Mouse (Mus musculus): ENCODE data around the gene H2al1c. TPM values are rescaled to one million over a fixed set of nuclear protein-coding genes. Genes with fewer than 3 reads are reported as not detected.

The H2al1c gene
- not detected for polyA plus RNA-seq (2017; shearing (Covaris generic))

DNA sequence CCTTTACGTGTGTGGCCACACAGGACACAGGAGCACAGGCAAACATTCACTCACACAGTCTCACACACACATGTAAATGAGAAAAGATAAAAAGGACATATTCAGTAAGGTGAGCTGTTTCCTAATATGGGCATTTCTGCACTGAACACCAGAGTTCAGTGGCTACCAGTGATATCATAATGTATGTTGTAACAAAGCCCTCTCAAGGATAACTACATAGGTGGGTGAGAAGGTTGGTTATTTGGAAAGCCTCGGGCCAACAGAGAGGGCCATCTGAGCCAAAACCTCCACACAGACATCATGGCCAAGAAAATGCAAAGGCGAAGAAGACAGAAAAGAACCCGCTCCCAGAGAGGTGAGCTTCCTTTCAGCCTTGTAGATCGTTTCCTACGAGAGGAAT is at the start of gene H2al1c:
Gene H2al1c, plus strand, starts transcription at position 301 of the 400 bp plus-strand sequence.

DNA sequence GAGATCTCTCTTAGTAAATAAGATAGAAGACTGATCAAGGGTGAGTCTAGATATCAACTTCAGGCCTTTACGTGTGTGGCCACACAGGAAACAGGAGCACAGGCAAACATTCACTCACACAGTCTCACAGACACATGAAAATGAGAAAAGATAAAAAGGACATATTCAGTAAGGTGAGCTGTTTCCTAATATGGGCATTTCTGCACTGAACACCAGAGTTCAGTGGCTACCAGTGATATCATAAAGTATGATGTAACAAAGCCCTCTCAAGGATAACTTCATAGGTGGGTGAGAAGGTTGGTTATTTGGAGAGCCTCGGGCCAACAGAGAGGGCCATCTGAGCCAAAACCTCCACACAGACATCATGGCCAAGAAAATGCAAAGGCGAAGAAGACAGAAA is 6.5 kb upstream of the H2al1c start, which contains the start of gene H2al1a:
Gene H2al1a, plus strand, starts transcription at position 301 of the 400 bp plus-strand sequence.

DNA sequence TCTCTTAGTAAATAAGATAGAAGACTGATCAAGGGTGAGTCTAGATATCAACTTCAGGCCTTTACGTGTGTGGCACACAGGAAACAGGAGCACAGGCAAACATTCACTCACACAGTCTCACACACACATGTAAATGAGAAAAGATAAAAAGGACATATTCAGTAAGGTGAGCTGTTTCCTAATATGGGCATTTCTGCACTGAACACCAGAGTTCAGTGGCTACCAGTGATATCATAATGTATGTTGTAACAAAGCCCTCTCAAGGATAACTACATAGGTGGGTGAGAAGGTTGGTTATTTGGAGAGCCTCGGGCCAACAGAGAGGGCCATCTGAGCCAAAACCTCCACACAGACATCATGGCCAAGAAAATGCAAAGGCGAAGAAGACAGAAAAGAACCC is 3.3 kb upstream of the H2al1c start, which contains the start of gene H2al1b:
Gene H2al1b, plus strand, starts transcription at position 301 of the 400 bp plus-strand sequence.

GRCm38 (mm10) chrX:11308524-11308923 is 3.1 kb downstream of the H2al1c start, which contains the start of gene H2al1d:
TSS of gene H2al1d (plus strand) at chrX:11308824.

DNA sequence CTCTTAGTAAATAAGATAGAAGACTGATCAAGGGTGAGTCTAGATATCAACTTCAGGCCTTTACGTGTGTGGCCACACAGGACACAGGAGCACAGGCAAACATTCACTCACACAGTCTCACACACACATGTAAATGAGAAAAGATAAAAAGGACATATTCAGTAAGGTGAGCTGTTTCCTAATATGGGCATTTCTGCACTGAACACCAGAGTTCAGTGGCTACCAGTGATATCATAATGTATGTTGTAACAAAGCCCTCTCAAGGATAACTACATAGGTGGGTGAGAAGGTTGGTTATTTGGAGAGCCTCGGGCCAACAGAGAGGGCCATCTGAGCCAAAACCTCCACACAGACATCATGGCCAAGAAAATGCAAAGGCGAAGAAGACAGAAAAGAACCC is 6.2 kb downstream of the H2al1c start, which contains the start of gene H2al1e:
Gene H2al1e, plus strand, starts transcription at position 301 of the 400 bp plus-strand sequence.

DNA sequence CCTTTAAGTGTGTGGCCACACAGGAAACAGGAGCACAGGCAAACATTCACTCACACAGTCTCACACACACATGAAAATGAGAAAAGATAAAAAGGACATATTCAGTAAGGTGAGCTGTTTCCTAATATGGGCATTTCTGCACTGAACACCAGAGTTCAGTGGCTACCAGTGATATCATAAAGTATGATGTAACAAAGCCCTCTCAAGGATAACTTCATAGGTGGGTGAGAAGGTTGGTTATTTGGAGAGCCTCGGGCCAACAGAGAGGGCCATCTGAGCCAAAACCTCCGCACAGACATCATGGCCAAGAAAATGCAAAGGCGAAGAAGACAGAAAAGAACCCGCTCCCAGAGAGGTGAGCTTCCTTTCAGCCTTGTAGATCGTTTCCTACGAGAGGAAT is 9.4 kb downstream of the H2al1c start, which contains the start of gene H2al1f:
Gene H2al1f, plus strand, starts transcription at position 301 of the 400 bp plus-strand sequence.

GRCm38 (mm10) chrX:11317956-11318355 is 12.5 kb downstream of the H2al1c start, which contains the start of gene H2al1g:
TSS of gene H2al1g (plus strand) at chrX:11318256.

DNA sequence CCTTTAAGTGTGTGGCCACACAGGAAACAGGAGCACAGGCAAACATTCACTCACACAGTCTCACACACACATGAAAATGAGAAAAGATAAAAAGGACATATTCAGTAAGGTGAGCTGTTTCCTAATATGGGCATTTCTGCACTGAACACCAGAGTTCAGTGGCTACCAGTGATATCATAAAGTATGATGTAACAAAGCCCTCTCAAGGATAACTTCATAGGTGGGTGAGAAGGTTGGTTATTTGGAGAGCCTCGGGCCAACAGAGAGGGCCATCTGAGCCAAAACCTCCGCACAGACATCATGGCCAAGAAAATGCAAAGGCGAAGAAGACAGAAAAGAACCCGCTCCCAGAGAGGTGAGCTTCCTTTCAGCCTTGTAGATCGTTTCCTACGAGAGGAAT is 15.7 kb downstream of the H2al1c start, which contains the start of gene H2al1h:
Gene H2al1h, plus strand, starts transcription at position 301 of the 400 bp plus-strand sequence.

GRCm38 (mm10) chrX:11324359-11324758 is 18.9 kb downstream of the H2al1c start, which contains the start of gene H2al1i:
TSS of gene H2al1i (plus strand) at chrX:11324659.

GRCm38 (mm10) chrX:11327522-11327921 is 22.1 kb downstream of the H2al1c start, which contains the start of gene H2al1j:
TSS of gene H2al1j (plus strand) at chrX:11327822.

Other genes starting within 250 kb of the H2al1c start
- gene H2al1a, start 6.4 kb upstream of the H2al1c start, polyA plus RNA-seq (2017; shearing (Covaris generic)) = not detected
- not detected for gene H2al1b, start 3.2 kb upstream of the H2al1c start, polyA plus RNA-seq (2017; shearing (Covaris generic))
- not detected for gene H2al1d, start 3.2 kb downstream of the H2al1c start, polyA plus RNA-seq (2017; shearing (Covaris generic))
- 0.60 TPM for gene H2al1e, start 6.3 kb downstream of the H2al1c start, polyA plus RNA-seq (2017; shearing (Covaris generic))
- not detected for gene H2al1f, start 9.5 kb downstream of the H2al1c start, polyA plus RNA-seq (2017; shearing (Covaris generic))
- gene H2al1g, start 12.6 kb downstream of the H2al1c start, polyA plus RNA-seq (2017; shearing (Covaris generic)) = not detected
- gene H2al1h, start 15.8 kb downstream of the H2al1c start, polyA plus RNA-seq (2017; shearing (Covaris generic)) = not detected
- not detected for gene H2al1i, start 19.0 kb downstream of the H2al1c start, polyA plus RNA-seq (2017; shearing (Covaris generic))
- not detected for gene H2al1j, start 22.2 kb downstream of the H2al1c start, polyA plus RNA-seq (2017; shearing (Covaris generic))

Measured in activated CD4-positive, CD25-positive, alpha-beta regulatory T cell, adult 9 weeks (primary cell).